Comparison of ENCODE assay signal across 9 mouse cellular contexts in genomic region chr7:31059108-31059507, GRCm38 (mm10). TPM values are rescaled to one million over a fixed set of nuclear protein-coding genes. Genes with fewer than 3 reads are reported as not detected.
A peak's percentile ranks its signal among the peaks of the same experiment; 100 is the strongest.
DNase-seq lines count a peak whose midpoint lies in the region; ATAC-seq and TF ChIP-seq lines count a peak whose summit lies in the region.
"Had no signal": no experiment of that assay in that cellular context is flagged by ENCODE, and none has a peak within 500 bp of the region (broad histone marks: within the 10 kb centered on the region; RNA-seq: fewer than 3 reads in every experiment).

TSS of gene Lgi4 (plus strand) at chr7:31059342.

- no peaks in the 10 kb centered on the region for H3K36me3 ChIP-seq in forebrain, embryonic 12.5 days (replicated peaks)
- no peaks in the 10 kb centered on the region for H3K36me3 ChIP-seq in liver, embryonic 15.5 days (replicated peaks)
- H3K36me3 ChIP-seq: heart, embryonic 15.5 days had no signal

- DNase-seq in ES-CJ7 (ENCODE audit: low read depth, low spot score): peak; percentile 81
- DNase-seq in c-Kit-positive CD71-positive TER-119-positive erythroid progenitor cells, embryonic 14.5 days (ENCODE audit: low spot score): peak; percentile 43
- peak; percentile 93 to 95 for DNase-seq in heart, postnatal 36 days
- peak; percentile 92 for DNase-seq in layer of hippocampus, adult 11-12 months (ENCODE audit: low spot score)
- DNase-seq in thymus, postnatal 14 days: peak; percentile 76

- H3K27ac ChIP-seq in forebrain, embryonic 12.5 days: no peak within 1 kb of the TSS
- 0 out of 2 replicates have a peak within 1 kb of the TSS, but pooled peaks have one; percentile 19 for H3K27ac ChIP-seq in liver, embryonic 15.5 days (replicated peaks)
- H3K27ac ChIP-seq in olfactory bulb, adult 2 months (ENCODE audit: insufficient read depth, low read depth, low read length): 0 out of 2 replicates have a peak within 1 kb of the TSS, but pooled peaks have one; percentile 31
- H3K27ac ChIP-seq: heart, embryonic 15.5 days had no signal

- H3K27me3 ChIP-seq in forebrain, embryonic 12.5 days: peaks cover 21% of the 10 kb centered on the region
- peaks cover under 1% of the 10 kb centered on the region; the same call in 1 of the 2 replicates for H3K27me3 ChIP-seq in liver, embryonic 15.5 days
- H3K27me3 ChIP-seq: heart, embryonic 15.5 days had no signal

- H3K4me3 ChIP-seq in forebrain, embryonic 12.5 days (replicated peaks): no peak within 1 kb of the TSS
- no peak within 1 kb of the TSS for H3K4me3 ChIP-seq in liver, embryonic 15.5 days (replicated peaks)
- 0 out of 2 replicates have a peak within 1 kb of the TSS, but pooled peaks have one; percentile 2 for H3K4me3 ChIP-seq in olfactory bulb, adult 2 months (ENCODE audit: insufficient read depth, low read depth, low read length)
- H3K4me3 ChIP-seq: heart, embryonic 15.5 days had no signal

- 6% methylated on average over 2 of the region's 2 CpGs for WGBS in forebrain, embryonic 12.5 days
- WGBS in liver, embryonic 15.5 days (ENCODE audit: insufficient replicate concordance): 7% methylated on average over 2 of the region's 2 CpGs
- WGBS in olfactory bulb, adult 2 months: 10% methylated on average over 2 of the region's 2 CpGs

- intact Hi-C loops in heart, postnatal 36 days (cut with DNase I): loop anchor here (1.0 kb wide), 1 partner anchor 38 kb away; no protein-coding TSS in a partner anchor

- peaks cover 16% of the 10 kb centered on the region for H3K4me1 ChIP-seq in forebrain, embryonic 12.5 days
- H3K4me1 ChIP-seq in liver, embryonic 15.5 days (replicated peaks): peaks cover 15% of the 10 kb centered on the region
- peaks cover 5% of the 10 kb centered on the region for H3K4me1 ChIP-seq in olfactory bulb, adult 2 months (ENCODE audit: control insufficient read depth, insufficient read depth, low read length)

- TF ChIP-seq POLR2A in olfactory bulb, adult 2 months (IDR thresholded peaks at IDR 0.05; ENCODE audit: insufficient read depth, low read depth, low read length): no peak

- H3K4me2 ChIP-seq in forebrain, embryonic 12.5 days: no peak within 1 kb of the TSS
- H3K4me2 ChIP-seq in liver, embryonic 15.5 days: no peak within 1 kb of the TSS
- H3K4me2 ChIP-seq: heart, embryonic 15.5 days had no signal

- no peak within 1 kb of the TSS for H3K9ac ChIP-seq in forebrain, embryonic 12.5 days
- H3K9ac ChIP-seq in liver, embryonic 15.5 days: no peak within 1 kb of the TSS
- H3K9ac ChIP-seq: heart, embryonic 15.5 days had no signal

- peak; percentile 85 for TF ChIP-seq CTCF in olfactory bulb, adult 2 months (IDR thresholded peaks at IDR 0.05; ENCODE audit: insufficient read depth, low read depth, low read length)

- ATAC-seq in forebrain, embryonic 12.5 days (ENCODE audit: low FRiP score): peak; percentile 79
- ATAC-seq in liver, embryonic 15.5 days (ENCODE audit: insufficient read depth): no peak

- no peaks in the 10 kb centered on the region for H3K9me3 ChIP-seq in forebrain, embryonic 12.5 days
- no peaks in the 10 kb centered on the region for H3K9me3 ChIP-seq in liver, embryonic 15.5 days (replicated peaks)
- H3K9me3 ChIP-seq: heart, embryonic 15.5 days had no signal

RNA-seq across cellular contexts. Expression of gene Lgi4, which starts in this region (rescaled TPM):
- 0.29 and 0.37 TPM in 2 replicates for polyA plus RNA-seq in forebrain, embryonic 12.5 days (2016; fragmentation: Nextera tagmentation; extraction: Ambion mirVana)
- total RNA-seq in heart, postnatal 36 days (2021): 1 to 10 TPM; 3.6 to 5.2 TPM
- 0.03 TPM in 1 of 2 replicates, not detected in the other for polyA plus RNA-seq in liver, embryonic 15.5 days (2015; fragmentation: Nextera tagmentation; extraction: Ambion mirVana)
- not detected in 2 replicates for polyA plus RNA-seq in olfactory bulb, adult 2 months (2012; ENCODE audit: insufficient read depth, insufficient read length, low replicate concordance, missing spikeins)

Comparison
In these comparisons a context has a peak if more than half of its experiments do, and no peak if none do; other contexts are left out.
1. Peak in ATAC-seq in forebrain, embryonic 12.5 days; RNA of the gene not detected or under 1 TPM.
2. DNase-seq: peak in every context shown above with its lines; median percentile 94 in heart, postnatal 36 days; 92 in layer of hippocampus, adult 11-12 months; 81 in ES-CJ7; 76 in thymus, postnatal 14 days; 43 in c-Kit-positive CD71-positive TER-119-positive erythroid progenitor cells, embryonic 14.5 days.